Mouse (Mus musculus): Measurements from ENCODE around the gene Ldhal6b. TPM values are rescaled to one million over a fixed set of nuclear protein-coding genes. Genes with fewer than 3 reads are reported as not detected.
A peak's percentile ranks its signal among the peaks of the same experiment; 100 is the strongest.

Ldhal6b gene
- total RNA-seq, 2 experiments from 2014 or later, result 1.1 TPM

DNA sequence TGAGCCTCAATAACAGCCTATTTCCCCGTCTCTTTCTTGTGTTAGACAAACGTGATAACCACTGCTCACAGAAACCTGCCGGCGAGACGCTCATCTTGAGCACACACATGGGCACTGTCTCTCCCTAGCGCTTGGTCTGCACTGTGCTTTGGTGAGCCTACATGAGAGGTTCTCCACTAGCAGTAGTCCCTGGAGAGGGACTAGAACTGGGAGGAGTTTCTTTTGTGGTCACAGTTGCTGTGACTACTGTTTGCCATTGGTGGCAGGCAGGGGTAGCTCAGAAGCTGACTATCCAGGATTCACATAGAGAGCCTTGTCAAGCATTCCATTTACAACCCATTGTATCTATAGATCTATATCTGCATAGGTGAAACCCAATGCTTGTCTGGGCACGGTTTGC is 5.8 kb downstream of the Ldhal6b start:
- no peak for DNase-seq (ENCODE audit: low spot score in 2 of 2)
- intact Hi-C loops (cut with DNase I), result no loop called here

DNA sequence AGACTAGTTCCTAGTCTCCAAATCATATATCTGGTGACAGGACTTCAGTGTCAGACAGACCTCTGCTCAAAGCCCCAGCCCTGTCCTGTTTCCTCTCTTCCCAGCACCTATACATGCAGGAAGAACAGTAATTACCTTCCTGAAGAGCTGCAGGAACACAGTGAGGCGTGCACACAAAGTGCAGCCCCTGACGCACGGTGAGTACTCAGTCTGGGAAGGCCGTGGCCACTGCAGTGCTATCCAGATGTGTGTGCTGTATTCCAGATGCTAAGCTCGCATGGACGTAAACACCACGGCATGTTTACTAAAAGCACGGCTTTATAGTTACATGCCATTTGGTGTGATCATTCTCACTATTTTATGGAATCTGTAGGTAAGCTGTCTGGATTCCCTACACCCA is 6.3 kb downstream of the Ldhal6b start:
- DNase-seq (ENCODE audit: low spot score in 2 of 2), result no peak
- intact Hi-C loops (cut with DNase I), result no loop called here

DNA sequence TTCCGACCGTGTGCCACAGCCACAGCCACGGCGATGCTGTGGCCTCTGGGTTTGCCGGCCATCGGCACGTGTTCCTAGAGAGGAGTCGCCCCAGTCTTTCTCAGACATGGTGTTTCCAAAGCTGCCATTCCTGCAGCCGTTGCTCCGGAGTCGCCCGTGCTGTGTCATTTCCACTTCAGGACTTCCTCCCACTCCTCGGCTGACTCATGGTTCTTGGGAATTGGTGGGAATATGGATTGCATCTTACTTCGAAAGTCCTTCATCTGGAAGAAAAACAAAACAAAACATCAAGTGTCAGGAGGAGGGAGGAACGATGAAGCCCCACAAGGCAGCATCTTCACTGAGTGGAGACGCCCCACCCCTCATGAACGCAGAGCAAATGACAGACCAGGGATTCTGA is 7.4 kb downstream of the Ldhal6b start:
- intact Hi-C loops (cut with DNase I), result no loop called here

DNA sequence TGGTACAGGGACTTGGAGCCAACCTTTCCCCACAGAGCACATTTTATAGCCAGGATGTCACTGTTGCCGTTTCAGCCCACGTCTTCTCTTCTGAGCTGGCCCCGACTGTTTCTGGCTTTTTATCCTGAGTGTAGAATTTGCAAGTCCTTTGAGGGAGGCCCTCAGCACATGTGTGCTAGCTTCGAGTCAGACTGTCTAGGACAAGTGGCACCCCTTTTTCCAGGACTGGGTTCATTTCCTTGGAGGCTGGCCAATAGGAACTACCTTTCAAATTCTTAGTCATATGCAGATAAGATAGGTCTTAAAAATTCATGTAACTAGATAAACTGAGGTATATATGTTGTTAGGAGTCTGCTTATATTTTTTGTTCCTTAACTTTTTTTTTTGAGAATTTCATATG is 8.2 kb downstream of the Ldhal6b start:
- intact Hi-C loops (cut with DNase I), result no loop called here
- no peak for DNase-seq (ENCODE audit: low spot score in 2 of 2)

More for the DNA sequence above, 7.4 kb downstream of the Ldhal6b start:
- DNase-seq (ENCODE audit: low spot score in 2 of 2), result no peak

DNA sequence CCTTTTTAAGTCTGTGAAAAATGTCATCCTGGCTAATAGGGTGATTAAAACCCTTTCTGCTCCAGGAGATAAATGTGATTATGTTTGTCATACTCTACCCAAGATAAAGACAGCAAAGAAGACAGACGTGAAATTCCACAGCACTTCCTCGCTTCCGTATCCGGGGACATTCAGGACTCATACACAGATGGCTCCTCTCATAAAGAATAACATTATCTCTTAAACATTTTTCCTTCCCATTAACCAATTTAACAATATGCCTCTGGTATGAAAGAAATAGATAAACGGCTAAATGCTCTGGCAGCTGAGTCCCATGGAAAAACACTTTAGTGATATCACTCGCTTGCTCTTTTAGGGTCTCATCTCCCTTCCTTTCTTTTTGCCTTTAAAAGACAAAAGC is 11.5 kb downstream of the Ldhal6b start:
- intact Hi-C loops (cut with DNase I), result loop anchor here (10.0 kb wide), 1 partner anchor 412 kb away; the partner anchor contains the start of gene Arid1b
- DNase-seq (ENCODE audit: low spot score in 2 of 2), result no peak

DNA sequence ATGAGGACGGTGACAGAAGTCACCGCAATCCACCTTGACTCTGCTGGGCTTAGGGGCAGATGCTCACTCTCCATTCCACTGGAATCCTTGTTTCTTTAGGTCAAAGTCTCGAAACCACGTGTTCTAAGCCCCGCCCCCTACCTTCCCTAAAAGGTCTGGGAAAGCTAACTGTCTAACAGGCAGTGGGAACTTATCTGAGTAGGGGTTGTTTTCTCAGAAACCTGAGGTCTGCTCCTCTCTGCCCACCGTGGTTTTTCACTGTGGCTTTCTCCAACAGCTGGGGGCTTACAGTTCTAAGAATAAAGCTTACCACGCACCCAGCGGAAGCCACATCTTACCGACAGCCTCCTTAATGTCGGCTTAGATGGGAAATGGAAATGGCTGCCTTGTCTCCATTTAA is 12.0 kb downstream of the Ldhal6b start:
- intact Hi-C loops (cut with DNase I), result loop anchor here (10.0 kb wide), 1 partner anchor 412 kb away; the partner anchor contains the start of gene Arid1b
- no peak for DNase-seq (ENCODE audit: low spot score in 2 of 2)

DNA sequence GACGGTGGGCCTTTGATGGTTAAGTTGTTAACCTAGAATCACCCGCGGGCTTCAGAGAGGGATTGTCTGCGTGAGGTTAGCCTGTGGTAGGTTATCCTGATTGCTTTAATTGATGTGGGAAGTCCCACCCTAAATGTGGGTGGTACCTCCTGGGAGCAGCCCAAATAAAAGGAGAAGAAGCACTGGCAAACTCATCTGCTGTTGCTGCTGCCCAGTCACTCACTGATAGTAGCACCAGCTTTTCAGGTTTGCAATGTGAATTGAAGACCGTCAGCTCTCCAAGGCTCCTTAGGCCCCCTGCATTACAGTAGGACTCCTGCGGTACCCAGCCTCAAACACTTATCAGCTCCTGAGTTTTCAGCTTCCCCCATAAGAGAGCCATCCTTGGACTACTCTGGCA is 14.7 kb downstream of the Ldhal6b start:
- DNase-seq (ENCODE audit: low spot score in 2 of 2), result no peak
- intact Hi-C loops (cut with DNase I), result loop anchor here (2.0 to 10.0 kb wide), 2 partner anchors 151 to 409 kb away; partner anchors contain the start of gene Arid1b

DNA sequence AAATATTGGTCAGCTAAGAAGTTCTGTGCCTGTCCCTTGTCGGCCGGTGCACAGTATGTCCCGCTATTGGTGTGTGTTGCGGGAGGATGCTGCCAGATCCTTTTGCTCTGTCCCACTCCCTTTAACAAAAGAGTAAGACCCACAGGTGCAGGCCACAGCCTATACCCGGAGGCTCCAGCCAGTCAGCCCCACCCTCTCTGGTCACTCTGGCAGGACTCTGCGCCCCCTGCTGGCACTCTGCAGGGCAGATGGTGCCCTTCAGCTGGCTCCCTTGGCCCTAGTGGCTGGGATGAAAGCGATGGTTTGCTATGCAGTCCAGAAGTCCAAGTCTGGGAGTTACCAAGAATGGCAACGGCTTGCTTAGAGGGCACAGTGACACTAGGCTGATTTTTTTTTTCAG is 15.9 kb downstream of the Ldhal6b start:
- peak; percentile 61 to 67 for DNase-seq (ENCODE audit: low spot score in 2 of 2)
- intact Hi-C loops (cut with DNase I), result loop anchor here (2.0 to 10.0 kb wide), 2 partner anchors 150 to 408 kb away; partner anchors contain the start of gene Arid1b

DNA sequence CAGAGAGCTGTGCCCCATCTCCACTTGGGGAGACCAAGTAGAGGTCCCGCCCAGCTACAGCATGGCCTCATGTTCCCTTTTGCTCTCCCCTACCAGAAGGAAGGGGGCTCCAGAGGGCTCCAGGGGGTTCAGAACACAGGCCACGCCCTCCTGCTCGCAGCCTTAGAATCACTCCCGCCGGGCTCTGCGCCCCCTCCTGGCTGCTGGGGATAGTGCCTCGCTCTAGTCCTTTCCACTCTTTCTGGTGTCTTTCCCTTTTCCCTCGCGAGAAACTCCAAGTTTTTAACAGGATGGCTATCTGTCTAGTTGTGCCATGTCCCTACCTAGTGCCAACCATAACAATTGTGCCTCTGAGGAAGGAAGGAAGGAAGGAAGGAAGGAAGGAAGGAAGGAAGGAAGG is 16.5 kb downstream of the Ldhal6b start:
- intact Hi-C loops (cut with DNase I), result loop anchor here (2.0 to 10.0 kb wide), 2 partner anchors 149 to 407 kb away; partner anchors contain the start of gene Arid1b

DNA sequence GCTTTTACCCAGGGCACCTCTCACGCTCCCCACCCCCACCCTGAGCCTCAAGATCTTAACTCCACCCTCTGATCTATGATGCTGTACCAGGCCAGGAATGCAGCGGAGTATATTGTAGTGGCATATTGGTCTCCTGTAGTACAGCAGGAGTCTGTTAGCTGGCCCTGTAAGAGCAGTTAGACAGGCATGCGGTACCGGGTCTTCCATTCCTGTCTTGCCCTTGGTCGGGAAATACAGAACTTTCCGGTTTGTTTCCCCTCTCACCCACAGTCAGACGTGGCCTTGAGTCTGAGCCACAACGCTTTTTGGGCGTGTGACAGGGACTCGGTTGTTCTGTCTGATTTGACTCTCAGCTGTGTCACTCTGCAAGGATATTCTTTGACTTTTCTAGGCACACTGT is 17.3 kb downstream of the Ldhal6b start:
- intact Hi-C loops (cut with DNase I), result loop anchor here (10.0 kb wide), 1 partner anchor 406 kb away; the partner anchor contains the start of gene Arid1b
- DNase-seq (ENCODE audit: low spot score in 2 of 2), result no peak

More for the DNA sequence above, 16.5 kb downstream of the Ldhal6b start:
- DNase-seq (ENCODE audit: low spot score in 2 of 2), result peak; percentile 65 to 66

DNA sequence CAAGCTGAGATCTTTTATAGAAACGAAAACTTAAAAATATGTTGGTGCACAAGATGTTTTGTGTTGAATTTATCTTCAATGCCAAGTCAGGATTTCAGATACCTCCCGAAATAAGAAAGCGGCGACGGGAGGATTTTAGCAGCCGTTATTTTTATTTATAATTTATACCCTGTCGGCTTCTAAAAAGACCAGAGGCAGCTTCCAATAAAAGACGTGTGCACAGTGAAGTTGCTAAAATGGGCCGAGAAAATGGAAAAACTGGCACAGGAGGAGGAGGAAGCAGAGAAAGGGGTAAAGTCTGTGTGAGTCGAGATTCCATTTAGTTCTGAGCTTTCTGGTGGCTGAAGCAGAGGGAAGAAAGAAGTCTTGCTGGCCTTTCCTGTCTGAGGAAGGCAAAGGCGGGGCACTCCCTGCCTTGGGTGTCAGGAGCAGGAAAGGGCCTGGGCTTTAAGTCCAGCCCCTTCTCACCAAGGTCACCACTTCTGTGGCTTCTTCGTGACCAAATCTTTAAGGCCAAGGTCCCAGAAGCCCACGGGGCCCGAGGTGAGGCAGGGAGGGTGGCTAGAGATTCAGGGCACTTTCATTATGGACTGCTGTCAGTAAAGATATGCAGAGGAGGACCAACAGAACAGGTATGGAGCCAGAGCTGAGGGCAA is 18.0 kb downstream of the Ldhal6b start:
- intact Hi-C loops (cut with DNase I), result loop anchor here (10.0 kb wide), 1 partner anchor 406 kb away; the partner anchor contains the start of gene Arid1b
- DNase-seq (ENCODE audit: low spot score in 2 of 2), result peak; percentile 60

DNA sequence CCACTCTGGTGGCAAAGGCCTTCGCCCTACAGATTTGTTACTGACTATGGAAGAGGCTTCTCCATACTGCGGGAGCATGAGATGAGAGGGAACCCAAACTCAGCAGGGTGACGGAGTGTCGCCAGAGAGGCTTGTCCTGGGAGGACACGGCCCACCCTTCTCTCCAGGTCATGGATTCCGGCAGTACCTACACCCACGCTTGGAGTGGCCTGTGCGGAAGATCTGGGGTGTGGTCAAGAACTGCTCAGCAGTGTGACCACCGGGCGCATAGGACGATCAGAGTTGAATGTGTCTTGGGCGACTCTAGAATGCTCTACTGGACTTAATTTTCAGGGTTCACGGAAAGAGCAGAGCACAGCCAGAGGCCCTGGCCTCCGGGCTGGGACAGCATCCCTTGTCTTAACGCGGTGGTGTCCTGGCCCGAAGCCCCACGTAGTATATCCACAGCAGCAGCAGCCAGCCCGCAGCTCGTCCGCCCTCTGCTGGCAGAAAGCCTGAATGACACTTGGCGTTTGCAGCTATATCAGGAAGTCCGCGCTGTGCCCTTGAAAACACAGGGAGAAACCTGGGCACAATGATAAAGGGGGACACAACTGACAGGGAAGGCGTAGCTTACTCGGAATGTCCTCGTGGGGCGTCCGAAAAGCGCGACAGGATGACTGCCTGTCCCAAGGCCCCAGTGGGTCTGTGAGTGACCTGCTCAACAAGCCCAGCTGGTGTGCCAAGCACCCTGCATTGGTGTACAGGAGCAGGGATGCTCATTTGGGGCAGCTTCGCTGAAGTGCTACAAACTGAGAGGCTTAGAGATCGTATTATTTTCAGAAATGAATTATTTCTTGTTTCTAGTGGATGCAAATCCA is 21.2 kb downstream of the Ldhal6b start:
- intact Hi-C loops (cut with DNase I), result loop anchor here (5.0 to 10.0 kb wide), 3 partner anchors 65 to 623 kb away; no protein-coding TSS in a partner anchor
- DNase-seq (ENCODE audit: low spot score in 2 of 2), result peak; percentile 91 to 94

DNA sequence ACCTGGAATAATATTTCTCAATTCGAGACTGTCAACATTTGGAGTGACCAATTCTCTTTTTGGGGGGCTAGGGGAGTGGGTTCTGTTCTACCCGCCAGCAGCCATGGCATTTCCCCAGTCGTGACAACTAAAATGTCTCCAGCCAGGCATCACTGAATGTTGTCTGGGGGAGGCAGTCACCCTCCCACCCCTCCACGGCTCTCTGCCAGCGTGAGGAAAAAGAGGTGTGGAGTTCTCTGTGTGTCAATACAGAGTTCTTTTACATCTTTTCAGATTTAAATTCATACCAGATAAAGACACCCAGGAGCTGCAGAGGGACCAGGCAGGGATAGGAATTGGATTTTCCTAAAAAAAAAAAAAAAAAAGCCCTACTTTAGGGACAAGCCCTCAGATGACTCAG is 22.4 kb downstream of the Ldhal6b start:
- DNase-seq (ENCODE audit: low spot score in 2 of 2), result no peak
- intact Hi-C loops (cut with DNase I), result loop anchor here (5.0 to 10.0 kb wide), 3 partner anchors 64 to 621 kb away; no protein-coding TSS in a partner anchor

DNA sequence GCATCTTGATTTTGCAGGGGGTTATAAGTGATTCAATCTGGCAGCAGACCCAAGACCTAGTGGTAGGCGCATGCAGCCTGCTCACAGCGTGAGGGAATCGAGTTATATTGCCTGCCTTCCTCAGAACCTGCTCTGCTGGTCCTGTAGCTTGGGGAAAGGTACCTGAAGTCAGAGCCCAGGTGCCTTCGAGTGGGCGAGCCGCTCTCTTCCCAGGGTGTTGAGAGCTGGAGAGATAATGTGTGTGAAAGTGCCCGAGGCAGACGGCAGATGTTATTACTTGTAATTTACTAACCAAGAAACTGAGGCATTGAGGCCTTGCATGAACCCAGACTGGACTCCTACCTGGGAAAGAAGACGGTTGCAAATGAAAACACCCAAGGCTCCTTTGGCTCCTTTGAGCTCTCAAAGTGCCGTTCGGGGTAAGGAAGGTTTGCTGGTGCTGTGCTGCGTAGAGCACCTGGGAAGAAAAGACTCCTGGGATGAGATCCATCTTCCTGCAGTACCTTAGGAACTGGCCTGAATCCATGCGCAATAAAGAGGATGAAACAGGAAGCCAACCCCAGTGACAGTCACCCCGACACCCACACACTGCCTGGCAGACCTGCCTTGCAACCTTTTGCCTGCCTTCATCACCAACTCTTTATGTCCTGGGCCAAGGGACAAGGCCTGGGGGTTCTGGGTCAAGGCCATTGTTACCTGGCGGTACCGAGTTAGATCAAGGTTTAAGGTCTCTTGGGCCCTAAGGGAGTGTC is 22.9 kb downstream of the Ldhal6b start:
- intact Hi-C loops (cut with DNase I), result loop anchor here (5.0 to 10.0 kb wide), 3 partner anchors 63 to 621 kb away; no protein-coding TSS in a partner anchor
- DNase-seq (ENCODE audit: low spot score in 2 of 2), result no peak

DNA sequence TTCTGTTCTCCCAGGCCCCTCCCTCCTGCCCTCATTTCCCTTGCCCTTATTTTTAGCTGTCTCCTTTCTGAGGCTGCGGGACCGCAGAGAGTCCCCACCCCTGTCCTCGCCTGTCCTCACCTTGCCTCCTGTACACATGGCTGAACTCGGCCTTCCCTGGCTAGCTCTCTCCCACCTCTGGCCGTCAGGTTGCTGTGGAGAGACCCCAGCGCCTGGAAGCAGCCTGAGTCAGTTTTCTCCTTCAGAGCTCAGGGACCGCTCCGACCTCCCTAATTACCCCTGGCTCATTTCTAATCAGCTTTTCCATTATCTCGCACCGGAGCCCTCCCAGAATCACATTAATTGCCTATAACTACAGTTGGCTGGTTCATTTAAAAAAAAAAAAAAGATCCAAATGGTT is 27.9 kb downstream of the Ldhal6b start:
- intact Hi-C loops (cut with DNase I), result loop anchor here (10.0 kb wide), 1 partner anchor 616 kb away; no protein-coding TSS in a partner anchor
- no peak for DNase-seq (ENCODE audit: low spot score in 2 of 2)

DNA sequence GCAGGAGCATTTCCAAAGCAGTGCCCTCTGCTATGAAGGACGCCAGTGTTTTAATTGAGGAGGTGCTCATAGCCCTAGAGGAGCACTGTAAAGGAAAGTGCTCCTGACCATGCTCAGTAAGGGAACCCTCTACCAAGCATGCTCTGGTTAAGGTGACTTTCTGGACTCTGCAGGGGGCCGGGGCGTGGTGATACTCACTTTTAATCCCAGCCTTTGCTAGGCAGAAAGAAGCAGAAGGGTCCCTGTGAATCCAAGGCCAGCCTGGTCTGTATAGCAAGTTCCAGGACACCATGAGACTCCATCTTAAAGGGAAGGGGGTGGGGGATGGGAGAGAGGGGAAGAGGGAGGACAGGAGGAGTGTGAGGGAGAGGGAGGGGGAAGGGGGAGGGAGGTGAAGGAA is 30.2 kb downstream of the Ldhal6b start:
- intact Hi-C loops (cut with DNase I), result no loop called here
- DNase-seq (ENCODE audit: low spot score in 2 of 2), result no peak

DNA sequence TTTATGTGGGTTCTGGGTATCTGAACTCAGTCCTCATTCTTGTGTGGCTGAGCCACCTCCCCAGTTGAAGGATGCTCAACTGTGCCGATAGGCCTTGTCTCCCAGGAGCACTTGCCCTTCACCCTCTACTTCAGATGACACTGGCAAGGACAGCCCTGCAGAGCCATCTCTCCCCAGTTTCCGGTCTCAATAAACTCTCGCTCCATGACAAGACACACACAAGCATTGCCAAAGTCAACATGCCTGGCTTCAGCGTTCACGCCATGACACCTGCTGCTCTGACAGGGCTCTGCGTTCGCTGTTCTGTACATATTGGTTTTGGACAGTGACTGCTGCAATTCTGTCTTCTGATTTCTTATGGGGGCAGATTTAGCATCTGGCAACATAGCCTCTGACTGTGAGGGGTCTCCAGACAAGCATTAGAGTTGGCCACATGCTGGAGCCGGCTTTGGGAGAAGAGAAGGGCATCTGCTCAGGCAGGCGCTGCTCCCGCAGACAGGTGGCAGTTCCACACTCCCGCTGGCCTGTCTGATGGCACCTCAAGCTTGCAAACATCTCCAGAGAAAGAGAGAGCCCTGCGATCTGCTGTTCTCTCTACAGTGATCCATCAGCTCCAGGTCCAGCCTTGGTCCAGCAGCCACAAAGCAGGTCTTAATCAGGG is 31.6 kb downstream of the Ldhal6b start:
- DNase-seq (ENCODE audit: low spot score in 2 of 2), result no peak
- intact Hi-C loops (cut with DNase I), result no loop called here

DNA sequence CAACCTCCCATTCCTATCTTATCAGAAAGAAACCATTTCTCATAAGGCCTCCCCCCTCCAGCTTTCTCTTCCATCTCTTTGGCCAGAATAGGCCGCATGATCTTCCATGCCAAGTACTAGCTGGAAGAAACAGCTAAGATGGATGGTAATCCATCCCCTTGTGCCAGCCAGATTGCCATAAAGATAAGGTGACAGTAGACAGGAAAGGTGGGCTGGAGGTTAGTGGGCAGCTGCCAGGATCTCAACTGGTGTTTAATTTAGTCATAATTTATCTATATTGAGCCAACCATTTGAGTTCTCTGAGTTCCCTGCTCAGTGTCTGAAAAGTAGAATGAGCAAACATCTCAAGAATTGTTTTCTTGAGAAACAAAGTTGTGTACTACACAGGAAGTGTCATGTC is 32.9 kb downstream of the Ldhal6b start:
- intact Hi-C loops (cut with DNase I), result no loop called here
- DNase-seq (ENCODE audit: low spot score in 2 of 2), result no peak

DNA sequence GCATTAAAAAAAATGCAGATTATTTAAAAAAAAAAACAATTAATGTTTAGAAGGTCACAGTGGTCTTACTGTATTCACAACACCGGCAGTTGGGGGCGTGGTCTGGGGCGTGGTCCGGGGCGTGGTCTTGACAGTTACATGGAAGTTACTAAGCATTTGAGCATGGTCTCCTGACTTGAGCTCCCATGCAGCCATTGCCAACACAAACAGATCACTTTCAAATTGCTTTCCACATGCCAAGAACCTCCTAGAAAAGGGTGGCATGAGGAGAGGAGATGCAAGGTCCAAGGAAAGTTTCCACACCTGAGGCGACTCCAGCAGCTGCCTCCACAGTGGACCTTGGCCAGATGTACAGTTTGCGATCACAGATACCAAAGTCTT is 40.6 kb downstream of the Ldhal6b start:
- no peak for DNase-seq (ENCODE audit: low spot score in 2 of 2)
- intact Hi-C loops (cut with DNase I), result no loop called here
